Mouse (Mus musculus) lung, adult 2 months (tissue): ENCODE results near the gene Gm4788.
"Not testable (repeated sequence)": the region's sequence is repeated elsewhere in the genome, so short reads cannot be mapped to it uniquely, and the experiment has no call there.

Experiments
- CTCF ChIP-seq: fragments of 200-500 bp; IDR thresholded peaks from 2 replicates; pipeline ENCODE4 v1.5.1; 2011; ENCODE audit warnings: mild to moderate bottlenecking, low read length, control low read depth; ENCODE audit not compliant: insufficient read depth
- POLR2A ChIP-seq: fragments of 200-500 bp; IDR thresholded peaks from 2 replicates; pipeline ENCODE4 v1.6.1; 2011; ENCODE audit warnings: low read depth, mild to moderate bottlenecking, control low read depth, low read length, borderline replicate concordance; ENCODE audit errors: extremely low read depth

- TF ChIP-seq CTCF, POLR2A: not testable (repeated sequence)
Measured at GRCm38 (mm10) chr1:139649921-139650320, 131.1 kb downstream of the Gm4788 start.
